Comparison of ENCODE assay signal across 7 mouse cellular contexts in genomic region chr5:57719594-57720185, GRCm38 (mm10). TPM values are rescaled to one million over a fixed set of nuclear protein-coding genes. Genes with fewer than 3 reads are reported as not detected.
DNase-seq lines count a peak whose midpoint lies in the region; ATAC-seq and TF ChIP-seq lines count a peak whose summit lies in the region.

No protein-coding gene starts in this region.

- no peak for TF ChIP-seq POLR2A in bone marrow macrophage, adult 2 months (IDR thresholded peaks at IDR 0.05; ENCODE audit: borderline replicate concordance, low read depth, low read length)
- TF ChIP-seq POLR2A in small intestine, adult 2 months (IDR thresholded peaks at IDR 0.05; ENCODE audit: low read depth, low read length): no peak

- no peaks in the 10 kb centered on the region for H3K9me3 ChIP-seq in hindbrain, embryonic 12.5 days (replicated peaks)
- no peaks in the 10 kb centered on the region for H3K9me3 ChIP-seq in megakaryocyte, embryonic 14.5 days

- H3K36me3 ChIP-seq in hindbrain, embryonic 12.5 days: no peaks in the 10 kb centered on the region
- H3K36me3 ChIP-seq in megakaryocyte, embryonic 14.5 days (replicated peaks; ENCODE audit: low read length): peaks cover 23% of the 10 kb centered on the region
- no peaks in the 10 kb centered on the region for H3K36me3 ChIP-seq in small intestine, adult 2 months (ENCODE audit: control insufficient read depth, insufficient read depth, low read length)

- intact Hi-C loops in left cerebral cortex, postnatal 10 days (cut with DNase I): loop anchor here (5.0 to 10.0 kb wide), 2 partner anchors 155 to 1018 kb away; no protein-coding TSS in a partner anchor

- no peak for TF ChIP-seq CTCF in bone marrow macrophage, adult 2 months (IDR thresholded peaks at IDR 0.05; ENCODE audit: low read depth, low read length)
- no peak for TF ChIP-seq CTCF in small intestine, adult 2 months (IDR thresholded peaks at IDR 0.05; ENCODE audit: extremely low read depth, insufficient read length, insufficient replicate concordance, low read depth, low read length)

- peak; percentile 85 for DNase-seq in Muller cell, postnatal 12 days (ENCODE audit: inconsistent ontology term)
- DNase-seq in forelimb bud, embryonic 11.5 days (ENCODE audit: low read depth, low spot score): peak; percentile 30
- DNase-seq in left cerebral cortex, postnatal 10 days (ENCODE audit: extremely low spot score in 1 of 2, low spot score in 2 of 2): peak; percentile 46 to 78

- no peak for ATAC-seq in hindbrain, embryonic 12.5 days (ENCODE audit: low FRiP score)

- H3K9ac ChIP-seq in hindbrain, embryonic 12.5 days: peak overlapping the region; percentile 73

- H3K4me2 ChIP-seq in hindbrain, embryonic 12.5 days (replicated peaks): peak overlapping the region; percentile 83

- peaks cover 9% of the 10 kb centered on the region for H3K4me1 ChIP-seq in bone marrow macrophage, adult 2 months (ENCODE audit: control insufficient read depth, insufficient read depth, low read length)
- H3K4me1 ChIP-seq in hindbrain, embryonic 12.5 days: peaks cover 9% of the 10 kb centered on the region
- H3K4me1 ChIP-seq in megakaryocyte, embryonic 14.5 days: peaks cover 54% of the 10 kb centered on the region
- peaks cover 2% of the 10 kb centered on the region; the same call in 1 of the 2 replicates for H3K4me1 ChIP-seq in small intestine, adult 2 months (ENCODE audit: control insufficient read depth, insufficient read depth, insufficient read length, low read length)

- peak overlapping the region; percentile 76 for H3K4me3 ChIP-seq in bone marrow macrophage, adult 2 months (ENCODE audit: insufficient read depth, low read length)
- peak overlapping the region; percentile 65 for H3K4me3 ChIP-seq in hindbrain, embryonic 12.5 days
- peak overlapping the region; percentile 100 for H3K4me3 ChIP-seq in megakaryocyte, embryonic 14.5 days (replicated peaks)
- peak overlapping the region; percentile 82 for H3K4me3 ChIP-seq in small intestine, adult 2 months (ENCODE audit: low read depth, low read length)

- peaks cover 17% of the 10 kb centered on the region; the same call in 1 of the 2 replicates for H3K27me3 ChIP-seq in hindbrain, embryonic 12.5 days
- no peaks in the 10 kb centered on the region for H3K27me3 ChIP-seq in megakaryocyte, embryonic 14.5 days (replicated peaks)
- H3K27me3 ChIP-seq in small intestine, adult 2 months (ENCODE audit: control insufficient read depth, insufficient read depth, low read length): peaks cover 35% of the 10 kb centered on the region

- under 1% methylated on average over 59 of the region's 59 CpGs for WGBS in hindbrain, embryonic 12.5 days
- WGBS in small intestine, adult 2 months: 4% methylated on average over 59 of the region's 59 CpGs

- no peak overlapping the region for H3K27ac ChIP-seq in bone marrow macrophage, adult 2 months (ENCODE audit: insufficient read depth, low read depth, low read length)
- H3K27ac ChIP-seq in hindbrain, embryonic 12.5 days: no peak overlapping the region
- H3K27ac ChIP-seq in small intestine, adult 2 months (ENCODE audit: insufficient read depth, low read depth, low read length): no peak overlapping the region

RNA-seq across cellular contexts. Expression of gene Pcdh7, which starts 1.9 kb away (rescaled TPM):
- 3.5 and 4.2 TPM in 2 replicates for polyA plus RNA-seq in bone marrow macrophage, adult 2 months (2012; ENCODE audit: insufficient read depth, insufficient read length, missing spikeins)
- 15.3 and 16.8 TPM in 2 replicates for polyA plus RNA-seq in hindbrain, embryonic 12.5 days (2016; fragmentation: Nextera tagmentation; extraction: Ambion mirVana)
- 100 to 1,000 TPM; 129 to 140 TPM for total RNA-seq in left cerebral cortex, postnatal 10 days (2021)
- polyA plus RNA-seq in megakaryocyte, embryonic 14.5 days (2012; ENCODE audit: insufficient read depth, low replicate concordance): 4.7 and 4.8 TPM in 2 replicates
- 3.5 and 4.4 TPM in 2 replicates for polyA plus RNA-seq in small intestine, adult 2 months (2012; rRNA removed)

Comparison
In these comparisons a context has a peak if more than half of its experiments do, and no peak if none do; other contexts are left out.
1. DNase-seq: peak in every context shown above with its lines; median percentile 85 in Muller cell, postnatal 12 days; 62 in left cerebral cortex, postnatal 10 days; 30 in forelimb bud, embryonic 11.5 days.